8 mouse cellular contexts compared by ENCODE assay signal in genomic region chr11:79144741-79145140, GRCm38 (mm10). TPM values are rescaled to one million over a fixed set of nuclear protein-coding genes. Genes with fewer than 3 reads are reported as not detected.
DNase-seq lines count a peak whose midpoint lies in the region; ATAC-seq and TF ChIP-seq lines count a peak whose summit lies in the region.

No protein-coding gene starts in this region.

- H3K27ac ChIP-seq in layer of hippocampus, adult 2 months: peak overlapping the region; percentile 99
- H3K27ac ChIP-seq in forebrain, embryonic 11.5 days (ENCODE audit: low read depth, low read length): no peak overlapping the region
- no peak overlapping the region for H3K27ac ChIP-seq in limb, embryonic 11.5 days (replicated peaks; ENCODE audit: low read depth, low read length)
- peak overlapping the region; percentile 95 for H3K27ac ChIP-seq in neural tube, embryonic 15.5 days (replicated peaks)

- no peak overlapping the region; the same call in 1 of the 2 replicates for H3K9ac ChIP-seq in forebrain, embryonic 11.5 days (ENCODE audit: low read length)
- no peak overlapping the region for H3K9ac ChIP-seq in limb, embryonic 11.5 days (ENCODE audit: low read length)
- H3K9ac ChIP-seq in neural tube, embryonic 15.5 days (replicated peaks): peak overlapping the region; percentile 88

- no peaks in the 10 kb centered on the region for H3K9me3 ChIP-seq in forebrain, embryonic 11.5 days (ENCODE audit: control insufficient read depth, low read length)
- H3K9me3 ChIP-seq in limb, embryonic 11.5 days (ENCODE audit: control insufficient read depth, low read length): no peaks in the 10 kb centered on the region
- no peaks in the 10 kb centered on the region for H3K9me3 ChIP-seq in neural tube, embryonic 15.5 days (replicated peaks)

- H3K4me2 ChIP-seq in forebrain, embryonic 11.5 days (ENCODE audit: low read depth, low read length, severe bottlenecking): peak overlapping the region; percentile 79
- no peak overlapping the region for H3K4me2 ChIP-seq in limb, embryonic 11.5 days (ENCODE audit: low read depth, severe bottlenecking)
- H3K4me2 ChIP-seq in neural tube, embryonic 15.5 days: peak overlapping the region; percentile 73

- no peak for TF ChIP-seq CTCF in layer of hippocampus, adult 2 months (conservative IDR thresholded peaks at IDR 0.05)

- H3K4me1 ChIP-seq in forebrain, embryonic 11.5 days (replicated peaks; ENCODE audit: control insufficient read depth, insufficient read depth, low read length): peaks cover 6% of the 10 kb centered on the region; the same call in 1 of the 2 replicates
- H3K4me1 ChIP-seq in limb, embryonic 11.5 days (ENCODE audit: control insufficient read depth, insufficient read depth, low read length): peaks cover 12% of the 10 kb centered on the region
- peaks cover 35% of the 10 kb centered on the region for H3K4me1 ChIP-seq in neural tube, embryonic 15.5 days

- H3K36me3 ChIP-seq in forebrain, embryonic 11.5 days (ENCODE audit: control insufficient read depth, insufficient read depth, low read length): no peaks in the 10 kb centered on the region
- H3K36me3 ChIP-seq in limb, embryonic 11.5 days (ENCODE audit: control insufficient read depth, insufficient read depth, low read length): no peaks in the 10 kb centered on the region
- no peaks in the 10 kb centered on the region for H3K36me3 ChIP-seq in neural tube, embryonic 15.5 days

- peak overlapping the region; percentile 95 for H3K4me3 ChIP-seq in layer of hippocampus, adult 2 months
- H3K4me3 ChIP-seq in forebrain, embryonic 11.5 days (ENCODE audit: low read depth, low read length): peak overlapping the region; percentile 83
- H3K4me3 ChIP-seq in limb, embryonic 11.5 days (ENCODE audit: low read depth, low read length): peak overlapping the region; percentile 81; the same call in 1 of the 2 replicates
- peak overlapping the region; percentile 86 for H3K4me3 ChIP-seq in neural tube, embryonic 15.5 days (replicated peaks)

- WGBS in forebrain, embryonic 11.5 days: 59% methylated on average over 1 of the region's 1 CpGs
- WGBS in limb, embryonic 11.5 days: 58% methylated on average over 1 of the region's 1 CpGs
- 18% methylated on average over 1 of the region's 1 CpGs for WGBS in neural tube, embryonic 15.5 days

- ATAC-seq in forebrain, embryonic 11.5 days (replicated peaks; ENCODE audit: low FRiP score): no peak
- no peak for ATAC-seq in limb, embryonic 11.5 days (ENCODE audit: insufficient number of reproducible peaks, low FRiP score, low TSS enrichment, low read depth)
- ATAC-seq in neural tube, embryonic 15.5 days (ENCODE audit: low FRiP score): no peak

- H3K27me3 ChIP-seq in forebrain, embryonic 11.5 days (ENCODE audit: control insufficient read depth, insufficient read depth, low read length): no peaks in the 10 kb centered on the region
- no peaks in the 10 kb centered on the region for H3K27me3 ChIP-seq in limb, embryonic 11.5 days (ENCODE audit: control insufficient read depth, insufficient read depth, low read length)
- no peaks in the 10 kb centered on the region for H3K27me3 ChIP-seq in neural tube, embryonic 15.5 days (replicated peaks)

- DNase-seq in layer of hippocampus, adult 2 months (ENCODE audit: low spot score in 2 of 2): no peak
- no peak for DNase-seq in layer of hippocampus, postnatal 25 days (ENCODE audit: extremely low spot score in 1 of 2, low spot score in 1 of 2)
- no peak for DNase-seq in forebrain, embryonic 11.5 days (ENCODE audit: low spot score)
- DNase-seq in limb, embryonic 11.5 days (ENCODE audit: low spot score): no peak
- no peak for DNase-seq in adrenal gland, adult (ENCODE audit: inconsistent age in 2 of 2, low spot score in 1 of 2)
- no peak for DNase-seq in gastrocnemius, adult 8-10 months (ENCODE audit: low spot score in 2 of 2)
- no peak for DNase-seq in natural killer cell, adult 2 months (ENCODE audit: low spot score in 2 of 2)

RNA-seq across cellular contexts. Expression of gene Ksr1, which starts 1.5 kb away (rescaled TPM):
- total RNA-seq in layer of hippocampus, adult 2 months (2021): 100 to 1,000 TPM; 230 to 231 TPM
- 100 to 1,000 TPM; 189 to 205 TPM for total RNA-seq in layer of hippocampus, postnatal 25 days (2021)
- 5.2 and 7.2 TPM in 2 replicates for polyA plus RNA-seq in forebrain, embryonic 11.5 days (2014; fragmentation: Nextera tagmentation; extraction: Ambion mirVana)
- 2.2 and 3.4 TPM in 2 replicates for polyA plus RNA-seq in limb, embryonic 11.5 days (2014; fragmentation: Nextera tagmentation; extraction: Ambion mirVana)
- polyA plus RNA-seq in neural tube, embryonic 15.5 days (2015; fragmentation: Nextera tagmentation; extraction: Ambion mirVana): 4.5 and 5.8 TPM in 2 replicates
- 100 to 1,000 TPM in 1 of 4 experiments, 10 to 100 TPM in 3; 78.5 to 117 (median 87.7) TPM for total RNA-seq in gastrocnemius, adult 8-10 months (2022)

Comparison
In these comparisons a context has a peak if more than half of its experiments do, and no peak if none do; other contexts are left out.
1. H3K27ac ChIP-seq: peak in layer of hippocampus, adult 2 months (single experiment) and neural tube, embryonic 15.5 days (single experiment); none in forebrain, embryonic 11.5 days (single experiment) and limb, embryonic 11.5 days (single experiment).
2. Peak in every context shown above with its lines, with median percentiles within 50 percentile points of each other: H3K4me3 ChIP-seq.